Mouse (Mus musculus) retina, adult 2 months (tissue): ENCODE results near the gene Doxl2.
"Not testable (repeated sequence)": the region's sequence is repeated elsewhere in the genome, so short reads cannot be mapped to it uniquely, and the experiment has no call there.

Source experiments
- DNase-seq: peaks from one replicate; pipeline ENCODE4 v3.0.0-alpha.2; 2012; ENCODE audit warnings: low read depth, low spot score

The Doxl2 gene

DNA sequence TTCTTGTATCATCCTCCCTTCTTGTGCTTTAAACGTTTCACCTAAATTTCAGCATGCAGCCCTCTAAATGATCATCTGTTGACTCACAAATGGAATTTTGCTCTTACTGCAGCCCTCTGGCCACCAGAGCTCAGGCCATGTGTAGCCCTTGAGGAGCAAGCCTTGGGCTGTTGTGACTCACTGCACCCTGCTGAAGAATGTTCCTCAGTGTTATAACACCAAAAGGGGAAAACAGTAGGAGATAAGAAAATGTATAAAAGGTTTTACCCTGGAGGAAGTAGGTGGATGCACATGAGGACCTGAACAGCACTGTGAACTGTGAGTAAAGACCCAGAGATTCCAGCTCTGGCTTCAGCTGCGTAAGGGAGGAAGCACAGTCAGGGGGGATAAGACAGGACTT lies at the start of gene Doxl2:
Gene Doxl2, plus strand, starts transcription at position 301 of the 400 bp plus-strand sequence.
- no peak for DNase-seq

DNA sequence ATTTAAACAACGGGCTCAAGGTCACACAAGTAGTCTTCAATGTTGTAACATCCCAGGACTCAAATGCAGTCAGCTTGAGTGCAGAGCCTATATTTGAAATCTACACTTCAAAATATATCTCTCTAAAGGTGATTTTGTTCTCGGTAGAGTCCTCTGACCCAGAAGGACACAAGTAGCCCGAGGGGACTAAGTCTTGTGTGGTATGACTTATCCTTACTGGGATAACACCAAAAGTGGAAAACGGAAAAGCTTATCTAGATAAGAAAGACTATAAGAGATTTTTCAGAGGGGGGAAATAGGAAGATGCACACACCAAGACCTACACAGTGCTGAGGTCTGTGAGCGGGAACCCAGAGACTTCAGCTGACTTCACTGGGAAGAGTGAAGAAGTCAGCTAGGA lies 45.2 kb upstream of the Doxl2 start, which contains the start of gene 1600015I10Rik:
Gene 1600015I10Rik, plus strand, starts transcription at position 301 of the 400 bp plus-strand sequence.
- no peak for DNase-seq

DNA sequence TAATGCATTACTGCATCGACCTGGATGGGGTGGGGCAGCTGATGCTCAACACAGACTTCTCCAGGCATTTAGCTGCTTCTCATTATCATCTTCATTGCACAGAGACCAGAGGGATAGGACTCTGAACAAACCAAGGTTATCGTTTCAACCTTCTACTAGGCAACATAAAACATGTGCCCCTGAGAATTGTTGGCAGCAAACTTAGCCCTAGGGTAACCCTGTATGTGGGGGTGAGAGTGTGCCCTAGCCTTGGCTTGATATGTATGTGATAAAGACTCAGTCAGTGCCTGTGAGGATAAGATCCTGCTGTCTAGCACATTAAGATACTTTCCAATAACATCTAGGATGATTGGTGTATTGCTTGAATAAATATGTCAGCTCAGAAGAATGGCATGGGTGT lies 25.2 kb upstream of the Doxl2 start:
- no peak for DNase-seq

DNA sequence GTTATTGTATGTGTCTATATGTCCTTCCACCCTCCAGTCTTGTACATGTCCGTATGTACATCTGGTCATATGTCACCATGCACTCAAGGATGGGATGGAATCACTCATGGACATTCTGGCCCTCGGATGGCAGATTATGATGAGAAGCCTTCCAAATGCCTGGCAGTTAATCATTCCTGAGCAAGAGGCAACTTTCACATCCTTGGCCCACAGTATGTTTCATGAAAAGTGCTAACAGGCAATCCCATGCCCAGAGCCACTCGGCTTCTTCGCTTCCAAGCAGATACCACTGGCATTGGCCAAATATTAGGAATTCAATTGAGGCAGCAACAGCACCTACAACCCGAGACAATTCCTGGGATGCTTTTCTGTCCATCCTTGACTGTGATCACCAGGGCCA lies 24.1 kb upstream of the Doxl2 start:
- DNase-seq = no peak

DNA sequence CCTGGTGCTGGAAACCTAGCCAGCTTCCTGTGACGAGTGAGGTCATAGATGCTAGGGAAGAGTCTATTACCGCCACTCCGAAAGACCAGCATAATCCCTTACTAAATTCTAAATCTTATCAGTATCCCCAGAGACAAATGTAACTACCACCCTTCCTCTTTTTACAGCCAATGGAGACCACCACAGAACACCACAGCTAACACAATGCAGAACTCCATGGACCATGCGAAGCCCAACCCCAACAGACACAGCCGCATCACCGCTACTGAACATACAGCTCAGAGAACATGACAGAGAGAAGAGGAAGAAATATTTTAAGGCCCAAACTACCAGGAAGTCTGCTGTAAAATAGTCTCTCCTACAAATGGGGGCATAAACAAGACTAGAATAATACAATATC lies 23.1 kb upstream of the Doxl2 start:
- no peak for DNase-seq

DNA sequence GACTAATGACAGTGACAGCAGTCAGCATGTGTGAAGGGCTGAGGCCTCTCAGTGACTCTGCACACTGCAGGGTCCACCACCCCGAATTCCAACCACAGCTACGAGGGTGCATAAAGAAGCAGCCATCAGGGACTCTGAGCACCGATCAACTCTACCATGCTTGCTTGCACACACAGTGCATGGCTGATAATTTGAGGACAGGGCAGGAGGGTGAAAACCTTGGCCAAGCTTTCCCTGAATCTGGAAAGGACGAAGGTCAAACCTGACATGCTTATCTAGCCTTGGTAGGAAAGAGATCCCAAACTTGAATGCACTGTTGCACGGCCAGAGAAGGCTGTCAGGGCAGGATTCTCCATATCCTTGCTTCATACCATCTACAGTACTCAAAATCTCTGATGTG lies 21.5 kb upstream of the Doxl2 start:
- no peak for DNase-seq

DNA sequence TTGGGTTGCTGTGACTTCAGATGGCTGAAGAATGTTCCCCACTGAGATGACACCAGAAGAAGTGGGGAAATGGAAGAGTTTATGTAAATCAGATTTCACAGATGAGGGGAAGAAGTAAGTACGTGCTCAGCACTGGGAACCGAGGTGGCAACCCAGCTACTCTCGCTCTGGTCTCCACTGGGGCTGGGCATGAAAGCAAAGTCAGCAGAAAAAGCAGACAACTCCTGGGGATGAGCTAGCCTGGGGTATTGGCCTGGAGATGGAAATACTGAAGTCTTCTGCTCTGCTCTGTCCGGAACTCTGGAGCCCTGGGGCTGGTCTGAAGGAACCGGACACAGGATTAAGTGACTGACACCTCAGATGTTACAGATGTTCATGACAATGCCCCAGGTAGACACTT lies 20.6 kb upstream of the Doxl2 start:
- DNase-seq = no peak

DNA sequence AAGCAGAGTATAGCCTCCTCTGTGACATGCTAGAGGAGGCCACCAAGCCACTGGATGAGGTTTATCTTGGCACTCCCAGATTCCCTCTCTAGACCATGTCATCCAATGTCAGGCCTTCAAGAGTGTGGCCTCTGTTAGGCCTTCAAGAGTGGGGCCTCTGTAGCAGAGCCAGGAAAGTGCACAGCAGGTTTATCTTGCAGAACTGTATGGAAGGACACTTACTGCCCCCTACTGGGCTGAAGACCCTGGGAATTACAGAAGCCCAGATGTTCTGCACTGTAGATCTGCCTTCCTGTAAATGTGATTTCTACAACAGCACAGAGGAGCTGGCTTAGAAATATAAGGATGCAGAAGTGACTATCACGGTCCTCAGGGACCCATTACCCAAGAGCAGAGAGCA lies 19.8 kb upstream of the Doxl2 start:
- DNase-seq = peak; percentile 13

DNA sequence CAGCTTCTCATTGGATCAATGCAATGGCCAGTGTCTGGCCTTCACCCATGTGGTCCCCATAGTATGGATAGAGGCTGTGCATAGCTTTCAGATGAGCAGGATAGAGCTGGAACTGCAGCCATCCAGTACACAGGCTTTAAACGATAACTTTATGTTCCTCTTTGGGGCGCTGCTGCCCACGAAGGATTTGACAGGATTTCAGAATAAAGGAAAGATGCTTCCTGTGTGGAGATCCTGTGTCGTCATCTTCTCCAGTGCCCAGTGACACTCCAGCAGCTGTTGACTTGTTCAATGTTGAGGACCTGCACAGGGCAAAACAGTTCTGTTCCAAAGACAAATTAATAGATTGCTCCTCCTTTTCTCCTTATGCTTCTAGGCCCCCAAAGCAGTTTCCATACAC lies 18.0 kb upstream of the Doxl2 start:
- no peak for DNase-seq

DNA sequence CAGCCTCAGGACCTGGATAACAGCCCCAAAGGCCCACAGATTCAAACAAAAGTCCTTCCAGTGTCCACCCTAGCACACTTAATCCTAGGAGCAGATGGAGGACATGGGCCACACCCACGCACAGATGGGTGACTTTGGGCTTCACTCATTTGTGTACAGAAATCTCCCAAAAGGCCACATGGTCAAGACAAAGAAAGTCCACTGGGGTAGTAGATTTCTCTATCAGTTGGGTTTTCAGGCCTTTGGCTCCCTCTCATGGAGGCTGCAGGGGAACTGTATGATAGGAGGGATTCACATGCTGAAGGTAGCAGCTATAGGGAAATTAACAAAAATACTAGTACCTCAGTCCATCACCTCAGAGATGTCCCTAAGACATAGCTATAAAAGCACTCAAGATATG lies 16.7 kb upstream of the Doxl2 start:
- no peak for DNase-seq

DNA sequence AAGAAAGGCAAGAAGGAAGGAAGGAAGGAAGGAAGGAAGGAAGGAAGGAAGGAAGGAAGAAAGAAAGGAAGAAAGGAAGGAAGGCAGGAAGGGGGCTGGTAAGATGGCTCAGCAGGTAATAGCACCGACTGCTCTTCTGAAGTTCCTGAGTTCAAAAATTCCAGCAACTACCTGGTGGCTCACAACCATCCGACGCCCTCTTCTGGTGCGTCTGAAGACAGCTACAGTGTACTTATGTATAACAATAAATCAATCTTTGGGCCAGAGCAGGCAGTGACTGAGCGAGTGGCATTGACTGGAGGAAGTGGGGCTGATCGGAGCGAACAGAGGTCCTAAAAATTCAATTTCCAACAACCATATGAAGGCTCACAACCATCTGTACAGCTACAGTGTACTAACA lies 15.6 kb upstream of the Doxl2 start:
- not testable (repeated sequence) for DNase-seq

DNA sequence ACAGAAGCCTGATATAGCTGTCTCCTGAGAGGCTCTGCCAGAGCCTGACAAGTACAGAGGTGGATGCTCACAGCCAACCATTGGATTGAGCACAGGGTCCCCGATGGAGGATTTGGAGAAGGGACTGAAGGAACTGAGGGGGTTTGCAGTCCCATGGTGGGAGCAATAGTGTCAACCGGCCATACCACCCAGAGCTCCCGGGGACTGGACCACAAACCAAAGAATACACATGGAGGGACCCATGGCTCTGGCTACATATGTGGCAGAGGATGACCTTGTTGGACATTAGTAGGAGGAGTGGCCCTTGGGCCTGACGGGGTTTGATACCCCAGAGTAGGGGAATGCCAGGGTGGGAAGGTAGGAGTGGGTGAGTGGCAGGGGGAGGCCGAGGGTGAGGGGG lies 8.1 kb upstream of the Doxl2 start:
- DNase-seq = not testable (repeated sequence)

DNA sequence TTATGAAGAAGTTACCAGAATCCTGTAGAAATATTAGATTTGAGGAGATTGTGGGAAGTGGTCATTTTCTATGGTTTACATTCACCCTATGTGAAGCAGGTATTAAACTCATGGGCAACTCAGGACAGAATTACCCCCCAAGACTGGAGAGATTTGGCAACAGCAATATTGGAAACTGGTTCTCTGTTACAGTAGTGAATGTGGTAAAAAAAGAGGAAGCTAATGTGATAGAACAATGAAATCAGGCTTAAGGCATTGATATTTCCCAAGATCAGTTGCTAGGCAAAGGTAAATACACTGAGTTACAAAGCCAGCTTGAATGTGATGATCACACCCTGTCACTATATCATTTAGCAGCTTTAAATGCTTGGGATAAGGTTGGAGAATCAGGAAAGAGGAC lies 6.9 kb upstream of the Doxl2 start:
- no peak for DNase-seq

DNA sequence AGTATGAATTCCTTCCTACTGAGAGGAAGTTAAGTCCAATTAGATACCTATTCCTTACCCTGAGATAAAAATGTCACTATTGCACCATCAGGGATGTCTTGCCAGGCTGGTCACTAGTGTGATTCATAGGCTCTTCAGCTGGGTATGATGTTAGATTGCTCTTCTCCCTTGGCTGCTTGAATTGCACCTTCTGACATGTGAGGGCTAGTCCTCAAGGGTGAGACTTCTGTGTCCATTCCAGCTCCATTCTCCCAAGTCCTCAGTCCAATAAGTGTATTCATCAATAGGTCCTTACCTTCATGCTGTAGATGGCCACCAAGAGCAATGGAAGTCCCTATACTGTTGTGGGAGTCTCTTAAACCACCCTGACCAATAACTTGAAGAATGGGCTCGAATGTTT lies 4.9 kb downstream of the Doxl2 start:
- no peak for DNase-seq

DNA sequence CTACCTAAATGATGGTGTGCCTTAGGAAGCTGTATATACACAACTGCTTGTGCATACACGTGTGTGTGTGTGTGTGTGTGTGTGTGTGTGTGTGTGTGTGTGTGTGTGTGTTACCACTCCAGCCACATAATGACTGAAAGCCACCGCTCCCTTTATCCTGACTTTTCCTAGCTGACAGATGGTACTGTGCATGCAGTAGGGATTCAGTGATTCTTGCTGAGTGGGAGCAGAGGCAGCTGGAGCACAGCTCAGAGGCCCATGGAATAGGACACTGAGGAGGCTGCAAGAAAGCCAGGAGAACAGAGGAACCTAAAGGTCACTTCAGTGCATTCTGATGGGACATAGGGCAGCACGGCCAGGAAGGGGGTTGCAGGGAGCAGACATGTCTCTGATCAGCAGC lies 7.5 kb downstream of the Doxl2 start:
- DNase-seq = no peak

DNA sequence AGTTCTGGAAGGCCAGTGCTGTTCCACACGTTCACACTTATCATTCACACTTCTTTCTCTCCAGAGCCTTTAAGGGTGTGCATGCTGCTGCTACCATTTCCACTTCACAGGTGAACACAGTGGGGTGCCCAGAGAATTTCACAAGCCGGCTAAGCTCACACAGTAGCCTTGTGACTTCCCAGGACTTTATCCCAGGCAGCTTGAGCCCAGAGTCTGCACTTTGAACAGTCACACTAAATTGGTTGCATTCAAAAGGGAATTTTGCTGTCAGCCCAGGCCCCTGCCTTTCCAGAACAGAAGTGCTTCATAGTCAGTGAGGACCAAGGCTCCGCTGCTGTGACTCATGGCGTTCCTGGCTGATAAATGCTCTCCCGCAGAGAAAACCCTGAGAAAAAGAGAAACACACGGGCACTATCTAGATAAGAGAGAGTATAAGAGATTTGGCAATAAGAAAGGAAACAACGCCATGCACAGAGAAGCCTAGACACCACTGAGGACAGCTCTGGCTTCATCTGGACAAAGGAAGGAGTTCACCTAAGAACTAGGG lies 11.8 kb downstream of the Doxl2 start, which contains the start of gene Svs1:
Gene Svs1, plus strand, starts transcription at position 418 of the 547 bp plus-strand sequence.
- no peak for DNase-seq

DNA sequence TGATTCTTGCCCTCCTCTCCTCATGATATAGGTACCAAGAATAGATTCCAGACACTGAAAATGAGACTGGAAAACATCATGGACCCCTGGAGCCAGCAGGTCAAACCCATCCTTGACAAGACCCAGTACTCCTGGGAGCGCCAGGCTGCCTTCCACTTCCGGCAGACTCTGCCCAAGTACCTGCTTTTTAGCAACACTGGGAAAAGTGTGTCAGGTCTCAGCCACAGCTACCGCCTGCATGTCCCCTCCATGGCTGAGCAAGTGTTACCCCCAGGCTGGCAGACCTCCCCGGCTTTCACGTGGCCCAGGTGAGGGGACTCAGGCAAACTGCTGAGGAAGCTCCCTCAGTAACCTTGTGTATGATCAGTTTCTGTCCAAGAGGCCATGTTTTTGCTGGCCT lies 15.2 kb downstream of the Doxl2 start:
- no peak for DNase-seq

DNA sequence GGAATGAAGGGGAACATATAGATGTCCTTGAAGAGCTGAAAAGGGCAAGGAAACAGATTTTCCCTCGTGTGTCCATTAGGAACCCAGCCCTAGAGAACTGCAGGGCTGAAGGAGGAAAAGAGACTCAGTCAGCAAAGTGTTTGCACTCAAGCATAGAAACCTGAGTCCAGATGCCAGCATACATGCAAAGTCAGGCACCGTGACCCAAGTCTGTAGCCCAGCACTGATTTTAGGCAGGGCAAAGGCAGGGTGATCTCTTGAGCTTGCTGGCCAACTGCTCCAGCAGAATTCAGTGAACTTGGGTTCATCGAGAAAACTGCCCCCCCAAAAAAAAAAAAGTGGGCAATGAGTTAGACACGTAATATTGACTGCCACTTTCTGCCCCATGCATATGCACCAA lies 17.2 kb downstream of the Doxl2 start:
- no peak for DNase-seq

DNA sequence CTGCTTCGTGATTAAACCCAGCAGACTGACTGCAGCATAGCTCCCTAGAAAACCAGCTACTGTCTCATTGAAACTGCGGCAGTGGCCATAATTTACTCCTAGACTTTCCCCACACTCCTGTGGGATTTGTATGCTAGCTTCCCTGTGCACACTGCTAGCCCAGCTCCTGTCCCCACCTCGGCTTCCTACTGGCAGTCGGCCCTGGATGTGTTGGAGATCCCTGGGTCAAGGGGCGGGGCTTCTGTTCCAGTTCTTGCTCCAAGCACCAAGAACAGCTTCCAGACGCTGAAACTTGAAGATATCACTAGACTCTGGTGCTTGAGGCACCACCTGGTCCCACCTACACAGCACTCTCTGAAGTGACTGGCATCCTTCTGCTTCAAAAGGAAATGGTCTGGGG lies 23.4 kb downstream of the Doxl2 start:
- DNase-seq = no peak

DNA sequence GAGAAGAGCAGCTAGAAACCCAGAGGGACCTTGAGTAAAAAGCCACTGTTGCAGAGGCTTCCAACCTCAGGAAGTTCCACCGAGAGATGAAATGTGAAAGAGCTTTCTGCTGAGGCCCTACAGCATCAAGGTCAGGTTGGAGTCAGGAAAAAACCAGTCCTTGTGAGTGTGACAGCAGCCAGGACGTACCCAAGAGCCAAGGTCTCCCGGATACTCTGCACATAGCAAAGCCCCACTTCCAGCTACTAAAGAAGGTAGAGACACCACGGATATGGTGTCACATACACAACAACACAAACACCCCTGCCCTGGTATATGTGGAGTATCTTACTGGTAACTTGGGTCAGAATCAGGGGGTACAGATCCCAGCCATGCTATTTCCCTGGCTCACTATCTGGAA lies 24.0 kb downstream of the Doxl2 start:
- DNase-seq = no peak

DNA sequence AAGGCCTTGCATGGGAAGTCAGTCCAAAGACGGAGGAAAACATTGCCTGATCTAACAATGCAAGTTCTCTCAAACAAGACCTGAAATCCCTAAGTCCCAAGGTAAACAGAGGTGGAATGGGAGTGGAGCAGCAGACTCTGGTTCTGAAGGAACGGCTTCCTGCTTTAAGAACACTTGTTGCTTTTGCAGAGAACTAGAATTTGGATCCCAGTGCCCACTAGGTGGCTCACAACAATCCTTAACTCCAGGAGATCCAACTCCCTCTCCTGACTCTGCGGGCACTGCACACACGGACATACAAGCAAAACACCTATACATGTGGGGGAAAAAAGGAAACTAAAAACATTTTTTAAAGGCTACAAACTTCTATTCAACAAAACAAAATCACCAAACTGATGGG lies 28.6 kb downstream of the Doxl2 start:
- no peak for DNase-seq

DNA sequence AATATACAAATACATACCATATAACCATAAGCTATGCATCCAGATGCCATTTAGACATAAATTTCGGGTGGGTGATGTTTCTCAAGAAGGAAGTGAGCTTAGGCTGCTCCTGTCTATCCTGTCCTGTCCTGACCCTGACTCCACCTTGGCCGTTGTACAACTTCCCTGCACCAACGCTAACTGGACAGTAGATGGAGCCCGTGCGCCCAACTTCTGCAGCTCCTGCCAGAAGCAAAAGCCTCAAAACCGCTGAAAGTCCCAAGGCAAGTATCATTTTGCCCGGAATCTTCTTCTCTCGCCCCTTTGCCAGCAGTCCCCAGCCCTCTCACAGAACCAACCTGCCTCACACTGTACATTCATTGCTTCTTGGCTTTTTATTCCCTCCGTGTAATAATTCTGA lies 33.2 kb downstream of the Doxl2 start:
- DNase-seq = peak; percentile 41

DNA sequence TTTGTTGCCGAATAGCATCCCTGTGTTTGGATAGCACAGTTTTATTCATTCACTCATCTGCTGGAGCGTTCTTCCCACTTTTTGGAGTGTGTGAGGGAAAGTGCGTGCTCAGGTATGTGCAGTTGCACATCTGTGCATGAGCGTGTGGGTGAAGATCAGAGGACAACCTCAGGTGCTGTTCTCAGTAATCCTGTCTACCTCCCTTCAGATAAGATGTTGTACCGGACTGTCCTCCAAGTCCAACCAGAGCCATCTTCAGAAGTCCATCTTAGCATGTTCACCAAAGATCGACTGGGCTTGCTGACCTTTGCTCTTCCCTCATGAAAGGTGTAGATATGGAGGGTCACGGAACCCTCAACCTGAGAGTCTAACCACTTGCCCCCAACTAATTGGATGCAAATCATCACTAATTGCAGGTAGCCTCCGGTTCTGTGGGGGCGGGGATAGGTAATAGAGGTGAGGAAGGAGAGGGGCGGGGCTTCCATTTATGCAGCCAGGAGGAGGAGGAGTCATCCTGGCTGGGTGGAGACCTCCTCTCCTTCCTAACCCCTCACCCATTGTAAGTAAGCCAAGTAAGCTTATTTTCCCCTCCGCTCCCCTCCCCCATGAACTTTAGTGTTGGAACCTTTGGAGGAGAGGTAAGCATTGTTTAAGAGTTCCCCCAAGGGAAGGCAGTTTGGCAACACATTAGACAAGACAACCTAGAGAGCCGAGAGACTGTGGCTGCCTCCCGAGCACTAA lies 33.8 kb downstream of the Doxl2 start:
- DNase-seq = no peak

DNA sequence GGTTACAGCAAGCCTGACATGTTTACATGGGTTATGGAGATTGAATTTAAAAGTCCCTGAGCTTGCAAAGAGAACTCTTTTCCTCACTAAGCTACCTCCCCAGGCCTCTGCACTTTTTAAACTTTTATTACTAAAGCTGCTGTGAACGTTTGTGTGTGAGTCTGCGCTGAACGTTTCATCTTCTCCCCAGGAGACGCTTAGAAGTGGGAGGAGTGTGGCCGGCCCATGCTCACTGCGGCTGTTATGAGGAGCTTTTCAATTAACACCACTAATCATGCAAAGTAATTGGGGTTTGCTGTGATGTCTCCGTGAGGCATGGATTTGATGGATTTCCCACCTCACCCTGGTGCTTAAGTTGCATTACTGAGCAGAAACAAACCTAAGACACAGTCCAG lies 34.4 kb downstream of the Doxl2 start:
- DNase-seq = no peak
